Comparison of ENCODE assay signal across 7 mouse cellular contexts in the genomic region with DNA sequence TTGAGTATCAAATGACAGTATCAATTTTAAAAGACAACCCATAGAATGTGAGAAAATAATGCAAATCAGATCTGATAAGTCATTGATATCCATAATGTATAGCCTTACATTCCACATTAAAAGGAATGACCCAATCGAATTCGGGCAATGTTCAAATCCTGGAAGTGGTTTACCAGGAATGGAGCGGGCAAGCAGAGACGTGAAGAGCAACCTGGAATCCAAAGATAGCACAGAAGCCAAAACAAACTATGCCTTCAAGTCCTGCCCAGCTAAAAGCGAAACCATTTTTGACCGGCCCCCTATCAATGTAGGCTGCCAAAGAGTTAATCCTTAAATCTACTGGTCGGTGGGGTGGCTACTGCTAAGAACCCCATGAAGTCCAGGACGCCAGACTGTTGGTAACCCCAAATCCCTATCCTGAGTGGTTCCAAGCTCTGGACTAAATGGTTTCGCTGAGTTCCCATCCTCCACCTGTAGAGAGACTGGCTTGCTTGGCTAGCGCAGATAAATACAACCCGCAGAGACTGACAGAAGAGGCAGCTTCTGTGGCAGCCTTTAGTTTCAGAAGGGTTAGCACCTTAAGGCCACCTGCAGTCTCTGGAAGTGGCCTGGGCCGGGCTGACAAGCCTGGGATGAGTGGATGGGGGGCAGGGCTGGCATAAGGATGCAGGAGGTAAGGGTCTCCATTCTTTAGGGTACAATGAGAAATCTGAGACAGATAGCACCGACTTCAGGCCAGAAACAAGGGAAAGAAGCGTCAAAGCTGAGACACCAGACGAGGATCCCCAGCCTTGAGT. TPM values are rescaled to one million over a fixed set of nuclear protein-coding genes. Genes with fewer than 3 reads are reported as not detected.
DNase-seq lines count a peak whose midpoint lies in the region; ATAC-seq and TF ChIP-seq lines count a peak whose summit lies in the region.

No protein-coding gene starts in this region.

- H3K27me3 ChIP-seq in lung, embryonic 14.5 days (ENCODE audit: insufficient read depth, low read length): peaks cover 7% of the 10 kb centered on the region; the same call in 1 of the 2 replicates
- H3K27me3 ChIP-seq in erythroblast, embryonic 14.5 days (ENCODE audit: control insufficient read depth): peaks cover 94% of the 10 kb centered on the region
- peaks cover 44% of the 10 kb centered on the region for H3K27me3 ChIP-seq in limb, embryonic 13.5 days
- H3K27me3 ChIP-seq in small intestine, adult 2 months (ENCODE audit: control insufficient read depth, insufficient read depth, low read length): no peaks in the 10 kb centered on the region

- TF ChIP-seq POLR2A in small intestine, adult 2 months (IDR thresholded peaks at IDR 0.05; ENCODE audit: low read depth, low read length): no peak

- H3K9ac ChIP-seq in lung, embryonic 14.5 days: no peak overlapping the region
- no peak overlapping the region for H3K9ac ChIP-seq in limb, embryonic 13.5 days

- peak overlapping the region; percentile 80 for H3K4me2 ChIP-seq in lung, embryonic 14.5 days
- peak overlapping the region; percentile 91 for H3K4me2 ChIP-seq in limb, embryonic 13.5 days (replicated peaks)

- ATAC-seq in lung, embryonic 14.5 days (ENCODE audit: insufficient read depth): no peak; the same call in 1 of the 2 replicates
- ATAC-seq in limb, embryonic 13.5 days (ENCODE audit: low FRiP score, low read depth): peak; percentile 67

- no peak overlapping the region for H3K27ac ChIP-seq in lung, embryonic 14.5 days (ENCODE audit: low read depth)
- H3K27ac ChIP-seq in limb, embryonic 13.5 days: no peak overlapping the region
- no peak overlapping the region for H3K27ac ChIP-seq in small intestine, adult 2 months (ENCODE audit: insufficient read depth, low read depth, low read length)

- TF ChIP-seq CTCF in lung, embryonic 14.5 days (IDR thresholded peaks at IDR 0.05; ENCODE audit: low read depth): no peak
- no peak for TF ChIP-seq CTCF in small intestine, adult 2 months (IDR thresholded peaks at IDR 0.05; ENCODE audit: extremely low read depth, insufficient read length, insufficient replicate concordance, low read depth, low read length)

- 19% methylated on average over 15 of the region's 15 CpGs for WGBS in lung, embryonic 14.5 days
- WGBS in limb, embryonic 13.5 days: 18% methylated on average over 15 of the region's 15 CpGs
- 8% methylated on average over 15 of the region's 15 CpGs for WGBS in small intestine, adult 2 months

- H3K36me3 ChIP-seq in lung, embryonic 14.5 days (ENCODE audit: insufficient read depth): no peaks in the 10 kb centered on the region
- H3K36me3 ChIP-seq in erythroblast, embryonic 14.5 days (ENCODE audit: control insufficient read depth): no peaks in the 10 kb centered on the region
- H3K36me3 ChIP-seq in limb, embryonic 13.5 days: no peaks in the 10 kb centered on the region
- no peaks in the 10 kb centered on the region for H3K36me3 ChIP-seq in small intestine, adult 2 months (ENCODE audit: control insufficient read depth, insufficient read depth, low read length)

- no peaks in the 10 kb centered on the region for H3K9me3 ChIP-seq in lung, embryonic 14.5 days (ENCODE audit: low read depth, low read length)
- H3K9me3 ChIP-seq in erythroblast, embryonic 14.5 days (ENCODE audit: control insufficient read depth, low read length): no peaks in the 10 kb centered on the region; the same call in 1 of the 2 replicates
- no peaks in the 10 kb centered on the region for H3K9me3 ChIP-seq in limb, embryonic 13.5 days

- DNase-seq in lung, embryonic 14.5 days: no peak
- no peak for DNase-seq in lung, adult 18-20 months
- no peak for DNase-seq in right cerebral cortex, postnatal 10 days (ENCODE audit: low spot score in 2 of 2)
- no peak for DNase-seq in ovary, adult 18-20 months (ENCODE audit: low spot score)

- peaks cover 11% of the 10 kb centered on the region for H3K4me1 ChIP-seq in lung, embryonic 14.5 days (ENCODE audit: insufficient read depth)
- H3K4me1 ChIP-seq in erythroblast, embryonic 14.5 days (ENCODE audit: control insufficient read depth): peaks cover 45% of the 10 kb centered on the region
- H3K4me1 ChIP-seq in limb, embryonic 13.5 days: peaks cover 17% of the 10 kb centered on the region
- peaks cover 13% of the 10 kb centered on the region for H3K4me1 ChIP-seq in small intestine, adult 2 months (ENCODE audit: control insufficient read depth, insufficient read depth, insufficient read length, low read length)

- peak overlapping the region; percentile 34 for H3K4me3 ChIP-seq in lung, embryonic 14.5 days (ENCODE audit: low read depth, low read length)
- H3K4me3 ChIP-seq in erythroblast, embryonic 14.5 days (replicated peaks): peak overlapping the region; percentile 54
- peak overlapping the region; percentile 44 for H3K4me3 ChIP-seq in limb, embryonic 13.5 days
- peak overlapping the region; percentile 50 for H3K4me3 ChIP-seq in small intestine, adult 2 months (ENCODE audit: low read depth, low read length)

RNA-seq across cellular contexts. Expression of a gene that starts 0.6 kb away (rescaled TPM):
- 1.1 and 1.3 TPM in 2 replicates for polyA plus RNA-seq in lung, embryonic 14.5 days (2014; fragmentation: Nextera tagmentation; extraction: Ambion mirVana)
- polyA plus RNA-seq in erythroblast, embryonic 14.5 days (2012): 1.8 and 2.1 TPM in 2 replicates
- 1.3 and 1.4 TPM in 2 replicates for polyA plus RNA-seq in limb, embryonic 13.5 days (2015; fragmentation: Nextera tagmentation; extraction: Ambion mirVana)
- 2.5 and 6.5 TPM in 2 replicates for polyA plus RNA-seq in small intestine, adult 2 months (2012; rRNA removed)

RNA-seq across cellular contexts. Expression of a gene that starts 15.1 kb away (rescaled TPM):
- polyA plus RNA-seq in lung, embryonic 14.5 days (2014; fragmentation: Nextera tagmentation; extraction: Ambion mirVana): 223 and 244 TPM in 2 replicates
- 579 and 725 TPM in 2 replicates for polyA plus RNA-seq in erythroblast, embryonic 14.5 days (2012)
- polyA plus RNA-seq in limb, embryonic 13.5 days (2015; fragmentation: Nextera tagmentation; extraction: Ambion mirVana): 173 and 180 TPM in 2 replicates
- 322 and 403 TPM in 2 replicates for polyA plus RNA-seq in small intestine, adult 2 months (2012; rRNA removed)

RNA-seq across cellular contexts. Expression of a gene that starts 26.6 kb away (rescaled TPM):
- 6.0 and 6.9 TPM in 2 replicates for polyA plus RNA-seq in lung, embryonic 14.5 days (2014; fragmentation: Nextera tagmentation; extraction: Ambion mirVana)
- 575 and 672 TPM in 2 replicates for polyA plus RNA-seq in erythroblast, embryonic 14.5 days (2012)
- polyA plus RNA-seq in limb, embryonic 13.5 days (2015; fragmentation: Nextera tagmentation; extraction: Ambion mirVana): 7.2 and 11.7 TPM in 2 replicates
- polyA plus RNA-seq in small intestine, adult 2 months (2012; rRNA removed): not detected in 2 replicates

RNA-seq across cellular contexts. Expression of a gene that starts 37.5 kb away (rescaled TPM):
- 113 and 116 TPM in 2 replicates for polyA plus RNA-seq in lung, embryonic 14.5 days (2014; fragmentation: Nextera tagmentation; extraction: Ambion mirVana)
- 1.8 and 2.6 TPM in 2 replicates for polyA plus RNA-seq in erythroblast, embryonic 14.5 days (2012)
- 141 and 149 TPM in 2 replicates for polyA plus RNA-seq in limb, embryonic 13.5 days (2015; fragmentation: Nextera tagmentation; extraction: Ambion mirVana)
- polyA plus RNA-seq in small intestine, adult 2 months (2012; rRNA removed): 76.0 and 111 TPM in 2 replicates

RNA-seq across cellular contexts. Expression of a gene that starts 54.8 kb away (rescaled TPM):
- 7.4 and 8.3 TPM in 2 replicates for polyA plus RNA-seq in lung, embryonic 14.5 days (2014; fragmentation: Nextera tagmentation; extraction: Ambion mirVana)
- polyA plus RNA-seq in erythroblast, embryonic 14.5 days (2012): 0.01 and 0.02 TPM in 2 replicates
- polyA plus RNA-seq in limb, embryonic 13.5 days (2015; fragmentation: Nextera tagmentation; extraction: Ambion mirVana): 4.4 and 4.8 TPM in 2 replicates
- polyA plus RNA-seq in small intestine, adult 2 months (2012; rRNA removed): 5.4 and 5.9 TPM in 2 replicates

Comparison
In these comparisons a context has a peak if more than half of its experiments do, and no peak if none do; other contexts are left out.
1. RNA of a gene that starts 26.6 kb away (polyA plus RNA-seq): 575 to 672 TPM in erythroblast, embryonic 14.5 days; 7.2 to 11.7 TPM in limb, embryonic 13.5 days, 6.0 to 6.9 TPM in lung, embryonic 14.5 days and not detected in small intestine, adult 2 months; every median in the first group is over 10 times any median in the second.
2. Peak in every context shown above with its lines, with median percentiles within 50 percentile points of each other: H3K4me3 ChIP-seq.